Mouse (Mus musculus) cerebellum, adult 9-10 months (tissue): ENCODE measurements around the gene Alk.

Experiments used
- DNase-seq: peaks from one replicate; pipeline ENCODE4 v3.0.0; 2022

Alk gene

GRCm38 (mm10) chr17:71867892-71868291, 736.5 kb downstream of the Alk start:
- DNase-seq = no peak

- no peak for DNase-seq
Observed at GRCm38 (mm10) chr17:71865437-71865836, 739.0 kb downstream of the Alk start.

GRCm38 (mm10) chr17:71864039-71864438, 740.4 kb downstream of the Alk start:
- no peak for DNase-seq

DNA sequence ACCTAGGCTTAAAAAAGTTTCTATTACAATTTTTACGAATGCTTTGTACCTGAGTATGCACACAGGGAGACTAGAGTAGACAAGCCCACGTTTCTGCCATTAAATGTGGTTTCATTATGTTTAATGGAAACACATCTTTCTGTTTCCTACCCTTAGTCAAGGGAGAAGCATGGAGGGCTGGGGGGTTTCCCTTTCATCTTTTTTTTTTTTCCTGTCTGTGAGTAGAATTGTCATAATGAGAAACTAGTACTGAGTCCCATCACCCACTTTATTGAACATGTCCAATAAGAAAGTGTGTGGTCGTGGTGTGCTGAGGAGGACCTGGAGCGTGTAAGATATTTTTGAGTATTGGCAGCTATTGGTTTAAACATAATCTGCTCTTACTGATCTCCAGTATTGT, 741.5 kb downstream of the Alk start:
- DNase-seq = no peak

DNA sequence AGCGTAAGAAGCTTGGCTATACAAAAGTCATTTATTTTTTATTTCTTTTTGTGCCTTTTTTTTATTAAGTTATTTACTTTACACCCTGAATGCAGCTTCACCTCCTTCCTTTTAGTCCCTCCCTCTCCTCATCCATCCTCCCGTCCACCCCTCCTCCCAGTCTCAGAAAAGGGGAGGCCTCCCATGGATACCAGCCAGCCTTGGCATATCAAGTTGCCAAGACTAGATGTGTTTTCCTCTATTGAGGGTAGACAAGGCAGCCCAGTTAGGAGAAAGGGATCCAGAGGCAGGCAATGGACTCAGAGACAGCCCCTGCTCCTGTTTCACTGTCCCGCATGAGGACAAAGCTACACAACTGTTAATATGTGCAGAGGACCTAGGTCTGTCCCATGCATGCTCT, 742.2 kb downstream of the Alk start:
- no peak for DNase-seq

DNA sequence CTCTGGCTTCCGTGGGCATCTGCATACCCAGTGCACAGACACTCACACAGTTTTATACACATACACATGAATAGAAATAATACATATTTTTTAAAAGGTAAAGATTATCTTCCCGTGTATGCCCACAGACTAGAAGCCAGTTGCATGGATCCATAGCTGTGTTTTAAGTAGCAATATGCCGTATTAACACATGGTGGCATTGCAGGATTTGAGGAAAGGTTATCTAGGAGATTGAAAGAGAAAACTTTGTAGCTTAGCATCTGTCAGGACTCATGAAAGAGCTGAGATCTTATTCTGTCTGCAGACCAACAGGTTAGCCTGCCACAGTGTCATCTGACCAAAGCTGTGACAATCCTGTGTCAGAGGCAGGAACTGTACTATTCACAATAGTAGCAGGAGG, 772.5 kb downstream of the Alk start:
- no peak for DNase-seq

- DNase-seq = no peak
Observed at GRCm38 (mm10) chr17:71828647-71829414, 775.6 kb downstream of the Alk start.

GRCm38 (mm10) chr17:71827627-71828026, 776.8 kb downstream of the Alk start:
- no peak for DNase-seq

GRCm38 (mm10) chr17:71826603-71827002, 777.8 kb downstream of the Alk start:
- no peak for DNase-seq

GRCm38 (mm10) chr17:71823622-71824306, 780.7 kb downstream of the Alk start:
- DNase-seq = no peak
